Mouse (Mus musculus) layer of hippocampus, adult 8-10 months (tissue): ENCODE data around the gene Wdr43. TPM values are rescaled to one million over a fixed set of nuclear protein-coding genes. Genes with fewer than 3 reads are reported as not detected.

Source experiments
- DNase-seq, 2 experiments: peaks; one replicate each; pipeline ENCODE4 v3.0.0; 2022; ENCODE audit warnings: low spot score in 2 of 2
- total RNA-seq, 4 experiments: library from RNA; stranded (reverse); gene quantifications; 2 replicates each; pipeline ENCODE4 v1.2.4; 2022

Wdr43 gene
- total RNA-seq, 4 experiments from 2014 or later, result 28.2 to 36.9 (median 32.6) TPM

DNA sequence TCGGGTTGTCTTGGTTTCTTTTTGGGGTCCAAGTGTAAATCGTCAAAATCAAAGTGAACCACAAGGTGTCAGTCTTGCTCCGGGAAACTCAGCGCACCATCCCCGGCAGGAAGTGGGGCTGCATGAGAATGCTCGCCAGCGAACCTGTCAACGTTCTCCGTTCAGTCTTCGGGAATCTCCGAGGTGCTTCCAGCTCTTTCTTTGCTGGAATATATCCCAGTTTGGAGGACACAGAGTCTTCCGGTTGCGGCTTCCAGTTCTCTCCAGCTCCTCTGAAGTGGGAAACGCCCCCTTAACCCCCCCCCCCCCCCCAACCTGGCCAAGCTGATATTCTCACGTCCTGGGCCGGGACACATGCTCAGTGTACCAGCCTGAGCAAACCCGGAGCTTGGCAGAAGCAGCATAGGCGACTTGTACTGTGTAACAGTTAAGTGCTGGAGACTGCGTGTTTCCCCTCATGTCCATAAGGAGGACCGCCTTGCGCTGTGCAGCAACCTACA, 47.1 kb downstream of the Wdr43 start:
- peak; percentile 54 to 77 for DNase-seq

DNA sequence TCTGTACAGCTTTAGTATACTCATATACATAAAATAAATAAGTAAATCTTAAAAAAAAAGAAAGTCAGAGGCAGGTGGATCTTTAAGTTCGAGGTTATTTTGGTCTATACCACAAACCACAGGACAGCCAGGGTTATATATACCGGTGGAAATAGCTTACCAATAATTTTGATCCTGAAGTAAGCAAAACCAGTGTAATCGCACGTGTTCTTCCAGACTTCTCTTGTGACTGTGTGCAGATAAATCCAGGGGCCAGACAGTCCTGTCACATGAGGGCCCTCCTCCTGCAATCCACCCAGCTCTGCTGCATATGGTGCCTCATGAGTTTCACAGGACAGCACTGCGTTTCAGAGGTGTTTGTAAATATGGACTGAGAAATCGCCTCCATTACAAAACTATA, 47.8 kb downstream of the Wdr43 start:
- DNase-seq, result no peak

DNA sequence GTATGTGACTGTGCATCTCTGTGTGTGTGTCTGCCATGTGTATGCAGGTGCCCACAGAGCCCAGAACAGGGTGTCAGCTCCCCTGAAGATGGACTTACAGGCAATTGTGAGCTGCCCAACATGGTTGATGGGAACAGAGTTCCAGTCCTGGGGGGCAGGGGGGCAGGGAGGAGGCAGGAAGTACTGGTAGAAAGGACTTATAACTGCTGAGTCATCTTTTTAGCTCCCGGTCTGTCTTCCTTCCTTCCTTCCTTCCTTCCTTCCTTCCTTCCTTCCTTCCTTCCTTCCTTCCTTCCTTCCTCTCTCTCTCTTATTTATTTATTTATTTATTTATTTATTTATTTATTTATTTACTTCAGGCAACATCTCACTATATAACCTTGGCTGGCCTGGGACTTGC, 48.5 kb downstream of the Wdr43 start:
- no peak for DNase-seq

DNA sequence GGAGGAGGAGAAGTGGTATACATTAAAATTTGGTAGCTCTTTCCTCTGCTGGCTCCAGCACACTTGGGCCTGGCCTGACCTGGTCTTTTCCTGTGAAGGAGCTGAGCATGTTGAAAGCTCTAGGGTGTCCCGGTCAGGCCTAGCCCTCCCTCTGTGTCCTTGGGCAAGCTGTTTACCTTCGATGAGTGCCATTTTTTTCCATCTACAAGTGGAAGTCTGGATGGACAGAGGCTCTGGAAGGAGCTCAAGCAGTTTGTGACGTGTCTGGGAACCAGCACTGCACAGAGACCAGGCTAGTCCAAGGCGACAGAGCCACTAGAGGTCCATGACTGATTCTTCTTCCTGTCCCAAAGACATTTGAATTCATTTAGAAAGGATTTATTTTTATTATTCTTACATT, 49.5 kb downstream of the Wdr43 start:
- no peak for DNase-seq

DNA sequence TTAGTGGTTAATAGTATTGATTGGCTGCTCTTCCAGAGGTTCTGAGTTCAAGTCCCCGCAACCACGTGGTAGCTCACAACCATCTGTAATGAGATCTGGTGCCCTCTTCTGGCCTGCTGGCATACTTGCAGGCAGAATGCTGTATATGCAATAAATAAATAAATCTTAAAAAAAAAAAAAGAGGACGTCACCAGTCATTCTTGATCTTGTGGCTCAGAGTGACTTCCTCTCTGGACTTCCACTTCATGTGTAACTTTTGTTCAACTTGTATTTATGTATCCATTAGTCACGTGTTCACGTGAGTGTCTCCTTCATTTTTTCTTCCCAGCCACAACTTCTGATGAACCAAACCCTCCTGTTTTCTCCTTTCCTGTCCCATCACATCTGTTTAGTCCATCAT, 53.8 kb downstream of the Wdr43 start:
- DNase-seq, result no peak

DNA sequence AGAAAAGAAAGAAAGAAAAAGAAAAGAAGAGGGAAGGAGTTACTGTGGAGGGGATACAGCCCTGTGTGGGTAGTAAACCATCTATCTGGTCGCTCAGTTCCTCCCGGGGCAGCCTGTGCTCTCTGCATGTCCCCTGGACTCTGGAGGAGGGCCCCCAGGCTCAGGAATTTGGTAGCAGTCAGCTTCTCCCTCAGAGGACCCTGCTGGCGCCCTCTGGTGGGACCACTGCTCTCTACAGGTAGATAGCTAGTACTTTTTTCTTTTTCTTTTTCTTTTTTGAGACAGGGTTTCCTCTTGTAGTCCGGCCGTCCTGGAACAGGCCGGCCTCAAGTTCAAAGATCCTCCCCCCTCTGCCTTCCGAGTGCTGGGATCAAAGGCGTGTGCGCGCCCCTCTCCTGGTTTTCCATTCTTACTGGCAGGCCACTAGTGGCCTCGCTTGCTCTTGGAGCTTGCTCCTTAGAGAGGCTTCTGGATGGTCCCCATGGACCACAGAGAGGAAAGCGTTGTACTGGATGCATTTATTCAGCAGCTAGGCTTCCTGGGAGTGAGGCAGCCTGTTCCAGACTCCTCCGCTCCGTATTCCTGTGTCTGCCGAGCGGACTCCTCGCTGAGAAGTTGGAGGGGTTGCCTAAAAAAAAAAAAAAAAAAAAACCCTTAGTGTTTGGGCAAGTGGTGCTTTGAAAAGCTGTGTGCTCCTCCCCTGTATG, 56.3 kb downstream of the Wdr43 start:
- DNase-seq, result no peak

DNA sequence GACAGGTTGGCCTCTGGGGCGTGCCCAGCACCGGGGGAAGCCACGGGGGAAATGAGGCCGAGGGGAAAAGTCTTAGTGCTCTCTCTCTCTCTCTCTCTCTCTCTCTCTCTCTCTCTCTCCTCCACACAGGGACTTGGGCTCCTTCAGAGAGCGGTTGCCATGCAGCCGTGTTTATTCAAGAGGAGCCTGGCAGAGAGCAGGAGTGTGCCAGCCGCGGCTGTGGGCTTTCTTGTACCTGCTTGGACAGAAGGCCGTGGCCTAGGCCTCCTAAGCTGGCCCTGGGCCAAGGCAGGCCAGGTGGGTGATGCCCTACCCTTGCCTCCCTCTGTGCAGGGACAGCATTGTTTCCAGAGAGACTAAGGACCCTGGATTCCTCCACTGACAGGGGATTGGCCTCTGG, 57.4 kb downstream of the Wdr43 start, which contains the start of gene Togaram2:
Gene Togaram2 (plus strand): TSS at position 170 of the 400 bp plus-strand sequence.
- no peak for DNase-seq

DNA sequence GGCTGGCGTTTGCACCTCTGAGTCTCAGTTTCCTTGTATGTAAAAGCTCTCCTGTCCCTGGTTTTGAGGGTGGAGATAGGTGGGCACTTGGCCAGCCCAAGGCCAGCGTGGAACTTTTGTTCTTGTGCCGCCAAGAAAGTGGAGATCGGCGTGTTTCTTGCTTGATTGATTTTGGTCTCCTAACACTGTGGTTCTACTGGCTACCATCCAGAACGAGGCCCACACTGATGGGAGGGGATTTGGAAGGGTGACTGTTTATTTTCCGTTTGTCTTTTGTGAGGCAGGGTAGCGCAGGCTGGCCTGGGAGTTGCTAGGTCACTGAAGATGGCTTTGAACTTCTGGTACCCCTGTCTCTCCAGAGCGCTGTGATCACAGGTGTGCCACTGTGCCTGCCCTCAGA, 58.2 kb downstream of the Wdr43 start:
- no peak for DNase-seq

DNA sequence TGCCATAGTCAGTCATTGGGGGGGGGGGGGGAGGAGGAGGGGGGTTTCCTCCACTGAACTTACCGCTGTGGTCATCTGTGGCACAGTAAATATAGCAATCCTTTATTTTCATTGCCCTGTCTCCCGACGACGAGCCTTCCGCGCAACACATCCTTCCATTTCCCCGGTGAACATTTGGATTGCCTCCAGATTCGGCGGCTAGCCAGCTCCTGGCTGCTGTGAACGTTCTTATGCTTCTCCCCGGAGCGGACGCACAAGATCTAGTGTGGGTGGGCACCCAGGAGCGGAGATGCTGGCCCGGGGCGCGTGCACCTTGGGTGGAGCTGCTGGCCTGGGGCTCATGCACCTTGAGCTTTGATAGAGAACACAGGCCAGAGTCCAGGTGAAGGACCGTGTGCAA, 59.2 kb downstream of the Wdr43 start:
- no peak for DNase-seq

DNA sequence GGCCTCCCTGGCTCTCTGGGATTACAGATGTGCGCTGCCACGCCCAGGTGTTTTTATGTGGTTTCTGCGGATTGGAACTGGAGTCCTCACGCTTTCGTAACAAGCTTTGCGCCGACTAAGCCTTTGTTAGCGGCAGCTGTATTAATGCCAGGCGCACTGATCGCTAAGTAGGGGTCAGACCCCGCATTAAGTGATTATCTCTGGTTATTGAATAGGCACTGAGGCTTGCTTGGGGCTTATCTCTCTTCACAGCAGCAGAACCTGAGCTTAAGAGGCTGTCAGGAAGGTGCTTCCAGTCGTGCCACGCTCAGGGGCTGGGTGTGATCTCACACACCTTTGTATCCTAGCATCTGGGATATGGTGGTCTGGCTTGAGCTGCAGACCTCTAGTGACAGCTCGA, 66.0 kb downstream of the Wdr43 start:
- DNase-seq, result no peak

DNA sequence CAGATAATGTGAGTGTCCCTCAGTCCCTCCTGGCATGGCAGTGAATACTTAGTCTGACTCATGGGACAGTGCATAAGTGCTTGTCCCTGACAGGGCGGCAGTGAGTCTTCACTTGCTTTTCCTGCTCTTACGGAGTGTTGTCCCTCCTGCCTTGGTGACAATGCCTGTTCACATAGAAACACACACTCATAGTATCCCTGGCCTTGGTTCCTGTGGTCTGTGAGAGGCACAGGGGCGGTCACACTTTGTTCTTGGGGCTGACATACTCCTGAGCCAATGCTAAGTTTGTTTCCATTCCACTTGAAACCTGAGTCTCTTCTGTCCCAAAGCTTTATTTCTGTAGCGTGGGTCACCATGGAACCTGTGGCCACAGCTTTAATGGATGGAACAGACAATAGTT, 66.7 kb downstream of the Wdr43 start:
- DNase-seq, result no peak

DNA sequence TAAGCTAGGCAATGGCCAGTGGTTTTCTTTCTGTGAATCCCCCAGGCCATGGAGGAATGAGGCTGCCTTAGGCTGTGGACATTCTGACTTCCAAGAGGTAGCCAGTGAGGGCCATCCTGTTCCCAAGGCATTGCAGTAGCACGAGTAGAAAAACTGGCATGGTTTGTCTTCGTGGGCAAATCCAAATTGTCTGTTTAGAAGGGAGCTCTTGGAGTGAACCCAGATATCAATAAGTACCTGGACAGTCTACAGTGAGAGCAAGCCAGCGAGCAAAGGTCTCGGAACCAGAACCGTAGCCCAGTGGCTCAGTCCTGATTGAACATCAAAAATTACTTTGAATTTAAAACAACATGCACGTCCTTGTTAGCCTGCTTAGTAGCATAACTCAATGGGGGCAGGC, 67.6 kb downstream of the Wdr43 start:
- DNase-seq, result no peak

DNA sequence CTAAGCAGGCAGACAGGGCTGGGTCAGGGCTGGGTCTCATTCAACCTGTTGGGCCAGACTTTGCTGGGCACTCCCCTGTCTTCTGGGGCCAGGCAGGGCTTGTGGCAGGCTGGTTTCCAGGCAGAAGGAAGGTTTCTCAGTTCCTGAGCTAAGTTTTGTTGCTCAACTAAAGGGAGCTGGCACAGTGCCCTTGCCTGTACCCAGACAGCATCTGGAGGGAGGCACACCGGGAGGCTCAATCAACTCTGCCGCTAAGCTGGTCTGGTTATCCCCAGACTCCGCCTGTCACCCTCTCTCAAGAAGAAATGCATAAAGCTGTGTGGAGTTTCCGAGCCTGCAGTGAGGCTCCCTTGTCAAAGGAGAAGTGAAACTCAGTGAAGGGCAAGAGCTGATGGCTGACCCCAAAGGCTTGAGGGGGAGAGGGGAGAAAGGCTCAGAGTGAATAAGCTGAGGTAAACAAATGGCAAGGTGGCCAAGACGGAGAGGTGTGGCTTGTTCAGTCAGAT, 68.5 kb downstream of the Wdr43 start:
- no peak for DNase-seq

DNA sequence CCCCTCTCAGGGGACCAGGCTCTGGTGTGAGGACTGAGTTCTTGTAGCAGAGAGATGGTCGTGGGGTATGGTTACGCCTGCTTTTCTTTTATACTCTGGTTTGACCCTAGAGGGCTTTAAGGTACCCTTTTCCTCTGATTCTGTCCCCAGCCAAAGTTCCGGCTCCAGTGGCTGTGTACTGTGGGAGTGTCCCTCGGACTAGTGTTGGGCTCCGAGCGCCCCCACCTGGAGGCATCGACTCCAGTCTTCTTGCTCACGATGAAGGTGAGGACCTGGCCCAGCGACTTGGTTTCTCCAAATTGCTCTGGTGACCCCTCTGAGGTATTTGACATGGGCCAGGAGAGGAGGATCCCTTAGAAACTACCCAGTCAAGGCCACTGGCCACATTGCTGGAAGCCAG, 71.7 kb downstream of the Wdr43 start:
- no peak for DNase-seq

DNA sequence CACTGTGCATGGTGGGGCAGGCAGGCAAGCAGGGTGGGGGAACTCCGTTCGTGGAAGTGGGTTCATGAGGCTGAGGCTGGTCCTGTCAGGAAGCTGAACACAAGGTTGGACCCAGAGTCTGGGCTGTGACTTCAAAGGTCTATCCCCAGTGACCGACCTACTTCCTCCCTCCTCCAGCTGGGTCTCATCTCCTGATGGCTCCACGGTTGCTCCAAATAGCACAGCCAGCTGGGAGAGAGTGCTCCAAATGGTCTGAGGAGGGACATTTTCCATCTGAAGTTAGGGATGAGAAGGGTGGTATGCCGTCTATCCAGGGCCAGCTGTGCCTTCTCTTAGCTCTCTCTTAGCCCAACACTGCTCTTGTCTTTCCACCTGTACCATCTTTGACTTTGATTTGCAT, 74.2 kb downstream of the Wdr43 start:
- no peak for DNase-seq

DNA sequence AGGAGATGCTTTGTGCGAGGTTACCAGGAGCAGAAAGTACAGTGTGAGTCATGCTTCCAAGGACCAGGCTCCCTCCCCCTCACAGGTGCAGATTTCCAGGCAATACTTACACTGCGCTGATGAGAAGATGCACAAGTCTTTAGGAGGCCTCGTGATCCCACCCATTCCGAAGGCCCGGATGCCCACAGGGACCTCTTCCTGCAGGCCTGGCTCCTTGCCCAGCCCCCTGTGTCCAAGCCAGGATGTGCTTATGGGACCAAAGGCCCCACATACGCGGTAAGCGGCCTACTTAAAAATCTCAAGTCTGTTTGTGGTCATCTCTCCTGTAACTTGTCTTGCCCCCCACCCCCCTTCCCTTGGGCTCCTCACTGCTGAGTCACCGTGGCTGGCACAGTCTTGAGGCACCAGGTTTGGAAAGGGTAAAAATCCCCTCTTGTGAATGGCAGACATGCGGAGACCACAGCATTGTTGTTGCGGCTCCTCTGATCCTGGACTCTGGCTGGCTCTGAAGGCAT, 75.7 kb downstream of the Wdr43 start:
- DNase-seq, result peak in 1 of 2 experiments; percentile 32

DNA sequence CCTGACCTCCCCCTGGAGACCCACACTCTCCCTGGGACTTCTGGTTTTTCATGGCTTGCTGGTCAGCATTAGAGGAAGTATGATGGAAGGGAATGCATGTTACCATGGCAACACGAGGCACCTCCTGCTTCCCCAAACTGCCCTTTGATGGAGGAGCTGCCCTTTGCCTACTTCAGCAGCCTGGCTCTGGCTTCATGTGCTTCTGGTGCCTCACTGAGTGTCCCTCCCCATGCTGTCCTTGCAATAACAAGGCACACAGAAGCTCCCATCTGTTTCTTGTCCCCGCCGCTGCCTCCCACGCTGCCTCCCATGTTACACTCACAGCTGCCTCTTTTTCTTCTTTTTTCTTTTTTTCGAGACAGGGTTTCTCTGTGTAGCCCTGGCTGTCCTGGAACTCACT, 77.6 kb downstream of the Wdr43 start:
- peak; percentile 50 to 68 for DNase-seq

DNA sequence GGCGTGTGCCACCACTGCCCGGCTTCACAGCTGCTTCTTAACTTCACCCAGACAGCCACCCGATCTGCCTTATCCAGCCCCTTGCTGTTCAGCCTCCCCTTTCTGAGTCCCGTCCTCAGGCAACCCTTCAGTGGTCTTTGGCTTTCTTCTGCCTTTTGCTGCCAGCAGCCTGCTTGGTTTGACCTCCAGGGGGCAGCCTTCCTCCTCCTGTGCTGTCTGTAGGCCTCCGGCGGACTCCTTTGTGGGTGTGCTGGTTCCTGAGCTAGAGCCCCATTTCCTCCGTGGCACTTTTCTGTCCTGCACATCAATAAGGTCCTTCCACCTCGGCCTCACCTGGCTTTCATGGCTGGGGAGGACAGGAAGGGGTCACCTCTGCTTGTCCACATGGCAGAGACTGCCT, 78.1 kb downstream of the Wdr43 start:
- DNase-seq, result no peak

DNA sequence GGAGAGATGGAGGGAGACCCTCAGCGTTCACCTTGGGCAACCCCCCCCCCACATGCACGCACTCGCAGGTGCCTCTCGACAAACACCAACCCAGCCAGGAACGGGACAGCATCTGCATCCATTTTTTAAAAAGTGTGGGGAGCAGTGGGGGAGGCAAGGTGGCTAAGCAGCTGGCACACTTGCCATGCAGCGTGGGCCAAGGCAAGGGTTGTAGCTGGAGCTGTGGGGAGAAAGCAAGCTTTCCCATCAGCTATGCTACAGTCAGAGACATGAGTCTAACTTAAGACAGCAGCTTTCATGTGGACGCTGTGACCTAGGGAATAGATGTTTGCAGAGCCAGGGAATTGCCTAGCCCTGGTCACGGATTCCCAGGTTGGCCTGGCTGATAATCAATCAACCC, 79.5 kb downstream of the Wdr43 start:
- DNase-seq, result no peak

DNA sequence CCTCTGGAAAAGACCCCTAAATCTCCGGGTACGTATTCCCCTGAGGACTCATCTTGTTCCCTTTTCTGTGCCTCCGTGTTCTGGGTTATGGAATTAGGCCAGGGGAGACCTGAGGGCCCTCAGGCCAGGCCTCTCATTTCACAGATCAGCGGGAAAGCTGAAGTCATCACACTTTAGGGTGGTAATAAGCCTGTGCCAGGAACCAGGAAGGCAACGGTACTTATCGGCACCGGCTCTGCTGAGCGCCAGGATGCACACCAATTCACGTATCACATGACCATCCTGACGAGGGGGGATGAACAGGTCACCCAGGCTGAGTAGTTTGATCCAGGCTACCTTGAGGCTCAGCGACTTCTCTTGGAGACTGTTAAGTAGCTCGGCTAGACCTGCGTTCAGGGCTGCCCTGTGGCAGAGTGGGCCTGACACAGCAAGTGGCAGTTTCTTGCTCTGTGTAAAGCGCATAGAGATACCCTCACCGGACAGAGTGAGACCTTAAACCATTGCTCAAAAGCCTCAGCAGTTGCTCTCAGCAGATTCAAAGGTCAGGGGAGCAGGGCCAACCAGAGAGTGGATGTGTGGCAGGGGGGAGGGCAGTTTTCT, 80.1 kb downstream of the Wdr43 start:
- DNase-seq, result no peak

DNA sequence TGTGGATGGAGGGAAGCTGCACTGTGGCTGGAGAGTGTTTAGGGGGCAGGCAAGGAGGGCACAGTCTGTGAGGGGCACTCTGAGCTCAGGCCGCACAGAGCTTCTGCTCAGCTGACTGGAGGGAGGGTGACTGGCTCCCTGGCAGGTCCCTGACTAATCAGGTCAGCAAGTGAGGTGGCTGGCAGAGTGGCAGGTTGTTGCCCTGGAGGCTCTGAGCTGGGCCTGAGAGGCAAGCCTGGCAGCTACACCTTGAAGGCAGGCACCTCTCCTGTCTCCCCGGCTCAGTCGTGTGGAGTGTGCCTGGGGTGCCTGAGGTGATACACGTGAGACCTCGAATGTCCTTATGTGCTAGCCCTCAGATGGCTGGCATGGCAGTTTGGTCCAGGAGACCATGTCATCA, 80.7 kb downstream of the Wdr43 start:
- no peak for DNase-seq

DNA sequence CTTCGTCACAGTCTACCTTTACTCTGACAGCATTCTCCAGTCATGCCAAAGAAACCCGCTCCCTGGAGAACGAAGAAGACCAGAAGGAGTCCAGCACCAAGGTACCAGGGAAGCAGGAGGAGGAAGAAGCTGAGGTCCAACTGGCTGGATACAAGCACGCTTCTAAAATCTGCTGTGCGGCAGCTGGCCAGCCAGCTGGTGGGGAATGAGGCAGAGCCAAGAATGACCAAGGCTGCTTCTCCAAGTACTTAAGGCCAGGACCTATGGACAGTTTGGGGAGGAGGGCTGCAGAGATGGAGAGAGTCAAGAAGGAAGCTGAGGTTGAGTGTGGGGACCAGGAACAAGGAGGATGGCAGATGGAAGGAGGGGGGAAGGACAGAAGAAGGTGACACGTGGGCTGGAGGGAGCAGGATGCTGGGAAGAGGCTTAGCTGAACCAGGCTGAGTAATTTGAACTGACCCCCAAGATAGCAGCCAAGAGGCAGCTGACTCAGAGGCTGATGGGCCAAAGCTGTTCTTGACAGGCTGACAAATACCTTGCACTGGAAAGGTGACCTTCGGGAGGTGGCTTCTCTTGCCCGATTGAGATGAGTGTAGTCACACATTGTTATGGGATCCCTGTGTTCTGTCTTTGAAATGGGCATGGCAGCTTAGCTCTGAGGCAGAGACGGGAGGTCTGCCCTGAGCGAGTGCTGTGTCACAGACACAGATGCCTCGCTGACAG, 82.4 kb downstream of the Wdr43 start:
- no peak for DNase-seq
